Comparison of ENCODE assay signal across 9 mouse cellular contexts in the genomic region with DNA sequence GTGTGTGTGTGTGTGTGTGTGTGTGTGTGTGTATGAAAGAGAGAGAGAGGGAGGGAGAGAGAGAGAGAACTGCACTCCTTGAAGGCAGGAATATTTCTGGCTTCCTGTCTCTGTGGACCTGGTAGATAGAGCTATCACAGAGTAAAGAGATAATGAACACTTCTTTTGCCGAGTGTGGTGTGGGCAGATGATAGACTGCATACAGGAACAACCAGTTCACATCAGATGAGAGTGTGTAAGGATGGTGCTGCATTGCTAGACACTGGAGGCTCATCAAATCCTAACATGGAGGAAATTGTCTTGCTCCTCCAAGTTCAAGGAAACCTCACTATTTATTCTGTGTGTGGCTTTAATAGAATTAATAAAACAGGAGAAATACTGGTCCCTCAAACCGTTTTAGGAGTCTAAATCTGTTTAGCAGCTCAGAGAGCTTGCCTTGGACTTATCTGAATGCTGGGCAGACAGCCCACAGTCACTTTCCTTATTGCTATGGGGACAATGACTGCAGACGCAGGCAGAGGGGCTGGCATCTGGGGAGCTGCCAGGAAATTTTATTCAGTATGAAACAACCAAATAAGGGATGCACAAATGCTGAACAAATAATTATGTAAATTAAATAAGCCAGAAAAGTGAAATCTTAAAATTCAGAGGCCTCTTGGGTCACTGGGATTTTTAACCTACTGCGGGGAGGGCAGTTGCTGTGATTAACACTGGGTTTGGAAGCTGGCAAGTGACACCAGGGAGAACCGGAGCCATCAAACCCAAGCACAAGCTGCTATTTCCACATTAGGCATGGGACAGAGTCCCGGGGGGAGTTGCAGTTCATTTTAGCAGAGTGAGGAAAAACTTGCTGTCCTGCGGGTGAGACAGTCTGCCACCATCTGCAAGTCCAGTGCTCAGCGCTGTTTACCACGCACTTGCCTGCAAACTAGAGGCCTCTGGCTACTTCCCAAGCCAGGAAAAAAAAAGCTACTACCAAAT. TPM values are rescaled to one million over a fixed set of nuclear protein-coding genes. Genes with fewer than 3 reads are reported as not detected.
DNase-seq lines count a peak whose midpoint lies in the region; ATAC-seq and TF ChIP-seq lines count a peak whose summit lies in the region.
"Had no signal": no experiment of that assay in that cellular context is flagged by ENCODE, and none has a peak within 500 bp of the region (broad histone marks: within the 10 kb centered on the region; RNA-seq: fewer than 3 reads in every experiment).

No protein-coding gene starts in this region.

- no peaks in the 10 kb centered on the region for H3K27me3 ChIP-seq in midbrain, postnatal 0 days (ENCODE audit: insufficient read depth, low read length)
- no peaks in the 10 kb centered on the region for H3K27me3 ChIP-seq in kidney, embryonic 15.5 days

- peak overlapping the region; percentile 21 for H3K27ac ChIP-seq in midbrain, postnatal 0 days (ENCODE audit: low read depth, low read length)
- no peak overlapping the region for H3K27ac ChIP-seq in kidney, embryonic 15.5 days
- H3K27ac ChIP-seq: kidney, postnatal 0 days had no signal

- H3K4me1 ChIP-seq in midbrain, postnatal 0 days (ENCODE audit: insufficient read depth, low read length) = 0 out of 2 replicates have a peak, but pooled peaks cover 2% of the 10 kb centered on the region
- no peaks in the 10 kb centered on the region for H3K4me1 ChIP-seq in kidney, embryonic 15.5 days

- intact Hi-C loops in gastrocnemius, postnatal 14 days (cut with DNase I; ENCODE audit: low total_unique reads) = no loop called here

- H3K36me3 ChIP-seq in midbrain, postnatal 0 days (ENCODE audit: insufficient read depth, low read length) = no peaks in the 10 kb centered on the region
- no peaks in the 10 kb centered on the region for H3K36me3 ChIP-seq in kidney, embryonic 15.5 days

- 43% methylated on average over 9 of the region's 9 CpGs for WGBS in midbrain, postnatal 0 days
- 66% methylated on average over 9 of the region's 9 CpGs for WGBS in kidney, embryonic 15.5 days

- TF ChIP-seq CTCF in brain, embryonic 14.5 days (IDR thresholded peaks at IDR 0.05; ENCODE audit: borderline replicate concordance, extremely low read depth, insufficient read depth, insufficient read length) = no peak
- TF ChIP-seq CTCF in midbrain, postnatal 0 days (IDR thresholded peaks at IDR 0.05) = no peak

- no peak for TF ChIP-seq POLR2A in brain, embryonic 14.5 days (IDR thresholded peaks at IDR 0.05; ENCODE audit: borderline replicate concordance, extremely low read depth, insufficient read depth, insufficient read length, poor library complexity, severe bottlenecking)

- DNase-seq in adrenal gland, adult 8-10 months = peak; percentile 9
- DNase-seq in adrenal gland, adult 18-20 months (ENCODE audit: low spot score in 2 of 2) = no peak
- DNase-seq in brain, embryonic 14.5 days (ENCODE audit: low read depth) = peak; percentile 90
- peak; percentile 34 for DNase-seq in gastrocnemius, postnatal 14 days
- DNase-seq in layer of hippocampus, adult 8-10 months (ENCODE audit: low spot score in 2 of 2) = peak; percentile 65 to 67
- DNase-seq in midbrain, postnatal 0 days (ENCODE audit: low spot score) = peak; percentile 90
- no peak for DNase-seq in ovary, postnatal 10 days (ENCODE audit: low spot score)

- H3K9me3 ChIP-seq in midbrain, postnatal 0 days (ENCODE audit: low read length) = no peaks in the 10 kb centered on the region
- no peaks in the 10 kb centered on the region for H3K9me3 ChIP-seq in kidney, embryonic 15.5 days (replicated peaks)

- no peak overlapping the region for H3K4me2 ChIP-seq in midbrain, postnatal 0 days (ENCODE audit: low read depth, low read length, poor library complexity, severe bottlenecking)
- no peak overlapping the region for H3K4me2 ChIP-seq in kidney, embryonic 15.5 days

- no peak overlapping the region for H3K4me3 ChIP-seq in midbrain, postnatal 0 days (ENCODE audit: low read depth, low read length)
- no peak overlapping the region for H3K4me3 ChIP-seq in kidney, embryonic 15.5 days (replicated peaks)

- ATAC-seq in midbrain, postnatal 0 days (ENCODE audit: low FRiP score) = peak; percentile 74
- ATAC-seq in kidney, embryonic 15.5 days (replicated peaks; ENCODE audit: low FRiP score) = no peak

- no peak overlapping the region for H3K9ac ChIP-seq in midbrain, postnatal 0 days (replicated peaks; ENCODE audit: low read length, poor library complexity, severe bottlenecking)
- no peak overlapping the region for H3K9ac ChIP-seq in kidney, embryonic 15.5 days

RNA-seq across cellular contexts. Expression of a gene that starts 43.5 kb away (rescaled TPM):
- total RNA-seq in adrenal gland, adult 8-10 months (2022) = 10 to 100 TPM in 2 of 4 experiments, 1 to 10 TPM in 2; 3.6 to 11.2 (median 8.0) TPM
- total RNA-seq in adrenal gland, adult 18-20 months (2021) = 1 to 10 TPM; 5.0 to 7.4 TPM
- polyA plus RNA-seq in brain, embryonic 14.5 days (2012; rRNA removed) = 5.6 and 6.0 TPM in 2 replicates
- 1 to 10 TPM; 1.4 to 1.5 TPM for total RNA-seq in gastrocnemius, postnatal 14 days (2021)
- 10 to 100 TPM in 2 of 4 experiments, 1 to 10 TPM in 2; 8.7 to 78.2 (median 39.6) TPM for total RNA-seq in layer of hippocampus, adult 8-10 months (2022)
- total RNA-seq in midbrain, postnatal 0 days (2014; rRNA removed) = 6.5 and 11.5 TPM in 2 replicates
- polyA plus RNA-seq in midbrain, postnatal 0 days (2015; fragmentation: Nextera tagmentation; extraction: Ambion mirVana) = 10.2 and 11.0 TPM in 2 replicates
- 5.4 and 6.9 TPM in 2 replicates for polyA plus RNA-seq in kidney, embryonic 15.5 days (2015; fragmentation: Nextera tagmentation; extraction: Ambion mirVana)

Comparison
In these comparisons a context has a peak if more than half of its experiments do, and no peak if none do; other contexts are left out.
1. DNase-seq: peak in adrenal gland, adult 8-10 months (single experiment), brain, embryonic 14.5 days (single experiment), gastrocnemius, postnatal 14 days (single experiment), layer of hippocampus, adult 8-10 months (2 of 2) and midbrain, postnatal 0 days (single experiment); none in adrenal gland, adult 18-20 months (0 of 2) and ovary, postnatal 10 days (single experiment).